Mouse (Mus musculus): ENCODE results near the gene Zfp108. TPM values are rescaled to one million over a fixed set of nuclear protein-coding genes. Genes with fewer than 3 reads are reported as not detected.

The Zfp108 gene
- polyA plus RNA-seq, 1 experiment from 2014 or later = 2.5 TPM

DNA sequence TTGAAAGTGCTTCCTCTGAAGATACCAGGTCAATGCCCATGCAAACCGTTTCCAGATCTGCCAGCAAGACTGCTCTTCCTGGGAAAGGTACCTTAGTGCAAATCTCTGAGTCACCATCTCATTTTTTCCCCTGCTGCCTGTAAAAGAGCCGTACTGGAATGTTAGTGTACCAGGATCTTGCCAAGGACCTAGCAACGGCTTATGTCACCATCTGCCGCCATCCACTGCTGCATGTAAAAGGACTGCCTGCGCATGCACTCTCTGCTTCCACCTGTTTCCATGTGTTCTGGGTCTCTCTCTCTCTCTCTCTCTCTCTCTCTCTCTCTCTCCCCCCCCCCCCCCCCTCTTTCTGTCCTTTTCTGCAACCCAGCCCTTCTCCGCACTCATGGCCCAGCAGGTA is 33.9 kb downstream of the Zfp108 start:
- H3K9ac ChIP-seq = no peak overlapping the region
- H3K27ac ChIP-seq = no peak overlapping the region
- H3K36me3 ChIP-seq (ENCODE audit: poor library complexity, severe bottlenecking) = peaks cover 70% of the 10 kb centered on the region
- H3K9me3 ChIP-seq (replicated peaks) = no peaks in the 10 kb centered on the region
- H3K27me3 ChIP-seq = no peaks in the 10 kb centered on the region
- no peak for ATAC-seq
- H3K4me3 ChIP-seq = no peak overlapping the region
- no peaks in the 10 kb centered on the region for H3K4me1 ChIP-seq
- 90% methylated on average over 6 of the region's 6 CpGs for WGBS
- H3K4me2 ChIP-seq = no peak overlapping the region

DNA sequence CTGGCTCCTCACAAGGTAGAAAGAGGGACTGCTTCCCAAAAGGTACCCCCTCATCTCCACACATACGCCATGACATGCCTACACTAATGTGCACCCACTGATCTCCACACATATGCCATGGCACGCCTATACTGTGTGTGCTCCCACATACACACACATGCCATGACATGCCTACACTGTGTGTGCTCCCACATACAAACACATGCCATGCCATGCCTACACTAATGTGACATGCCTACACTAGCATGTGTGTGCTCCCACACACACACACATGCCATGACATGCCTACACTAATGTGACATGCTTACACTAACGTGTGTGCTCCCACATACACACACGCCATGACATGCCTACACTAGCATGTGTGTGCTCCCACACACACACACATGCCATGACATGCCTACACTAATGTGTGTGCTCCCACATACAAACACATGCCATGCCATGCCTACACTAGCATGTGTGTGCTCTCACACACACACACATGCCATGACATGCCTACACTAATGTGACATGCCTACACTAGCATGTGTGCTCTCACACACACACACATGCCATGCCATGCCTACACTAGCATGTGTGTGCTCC is 35.6 kb downstream of the Zfp108 start:
- Histone ChIP-seq H3K9ac (no peak overlapping the region), H3K4me3 (no peak overlapping the region), H3K4me1 (no peaks in the 10 kb centered on the region), H3K27ac (no peak overlapping the region), H3K9me3 (replicated peaks) (no peaks in the 10 kb centered on the region), H3K4me2 (no peak overlapping the region), H3K27me3 (no peaks in the 10 kb centered on the region), H3K36me3 (ENCODE audit: poor library complexity, severe bottlenecking) (peaks cover 87% of the 10 kb centered on the region)
- ATAC-seq = no peak
- 92% methylated on average over 4 of the region's 4 CpGs for WGBS

DNA sequence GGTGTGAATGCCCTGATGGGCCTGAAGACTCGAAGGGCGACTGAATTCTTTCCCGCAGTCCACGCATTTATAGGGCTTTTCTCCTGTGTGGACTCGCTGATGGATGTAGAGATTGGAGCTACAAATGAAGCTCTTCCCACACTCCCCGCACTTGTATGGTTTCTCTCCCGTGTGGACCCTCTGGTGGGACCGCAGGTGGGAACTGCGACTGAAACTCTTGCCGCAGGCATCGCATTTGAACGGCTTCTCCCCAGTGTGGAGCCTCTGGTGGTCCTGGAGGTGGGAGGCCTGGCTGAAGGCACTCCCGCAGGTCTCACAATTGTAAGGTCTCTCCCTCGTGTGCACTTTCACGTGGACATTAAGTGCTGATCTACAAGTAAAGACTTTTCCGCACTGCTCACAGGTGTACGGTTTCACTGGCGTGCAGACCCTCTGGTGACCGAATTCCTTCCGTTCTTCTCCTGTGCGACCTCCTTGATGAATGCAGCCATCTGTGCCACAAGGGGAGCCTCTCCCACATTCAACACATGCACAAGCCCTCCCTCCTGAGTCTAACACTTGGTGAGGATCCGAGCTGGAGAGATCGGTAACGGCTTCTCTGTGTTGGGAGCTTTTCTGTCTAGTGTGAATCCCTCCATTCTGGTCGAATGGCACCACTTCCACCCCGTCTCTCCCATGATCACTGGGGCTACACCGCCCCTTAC is 36.9 kb downstream of the Zfp108 start:
- Histone ChIP-seq H3K27ac (no peak overlapping the region), H3K9me3 (replicated peaks) (no peaks in the 10 kb centered on the region), H3K4me2 (no peak overlapping the region), H3K4me1 (no peaks in the 10 kb centered on the region), H3K9ac (no peak overlapping the region), H3K27me3 (no peaks in the 10 kb centered on the region), H3K4me3 (no peak overlapping the region), H3K36me3 (ENCODE audit: poor library complexity, severe bottlenecking) (peaks cover 99% of the 10 kb centered on the region)
- no peak for ATAC-seq
- WGBS = 90% methylated on average over 27 of the region's 27 CpGs

DNA sequence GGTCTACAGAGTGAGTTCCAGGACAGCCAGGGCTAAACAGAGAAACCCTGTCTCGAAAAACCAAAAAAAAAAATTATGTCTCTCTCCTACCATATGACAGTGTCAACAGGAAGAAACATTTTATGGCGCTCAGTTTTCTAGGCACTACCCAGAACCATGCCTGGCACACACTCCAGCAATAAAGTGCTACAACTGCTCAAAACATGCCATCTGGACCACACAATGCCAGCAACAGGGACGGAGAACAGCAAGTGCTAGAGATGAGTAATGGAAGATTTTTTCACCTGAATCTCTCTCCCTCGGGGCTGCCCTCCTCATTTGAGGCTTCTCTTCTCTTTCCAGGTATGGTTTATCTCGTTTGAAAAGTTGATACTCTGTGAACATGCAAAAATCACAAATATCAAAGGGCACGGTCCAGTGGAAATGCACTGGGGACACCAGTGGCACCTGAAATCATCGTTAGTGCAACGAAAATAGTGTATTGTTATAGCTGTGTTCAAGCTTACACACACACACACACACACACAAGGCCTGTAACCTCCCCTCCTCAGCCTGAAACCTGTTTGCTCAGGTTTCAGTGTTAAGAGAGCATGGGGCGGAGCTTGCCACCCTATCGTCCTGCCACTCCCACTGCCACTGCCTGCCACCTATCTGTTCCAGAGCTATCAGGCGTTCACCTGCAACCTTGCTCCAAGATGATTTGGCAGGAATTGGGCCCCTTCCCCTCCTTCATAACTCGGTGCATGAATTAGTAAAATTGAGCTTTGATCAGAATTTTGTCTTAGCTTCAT is 38.7 kb downstream of the Zfp108 start:
- WGBS = 86% methylated on average over 12 of the region's 12 CpGs

DNA sequence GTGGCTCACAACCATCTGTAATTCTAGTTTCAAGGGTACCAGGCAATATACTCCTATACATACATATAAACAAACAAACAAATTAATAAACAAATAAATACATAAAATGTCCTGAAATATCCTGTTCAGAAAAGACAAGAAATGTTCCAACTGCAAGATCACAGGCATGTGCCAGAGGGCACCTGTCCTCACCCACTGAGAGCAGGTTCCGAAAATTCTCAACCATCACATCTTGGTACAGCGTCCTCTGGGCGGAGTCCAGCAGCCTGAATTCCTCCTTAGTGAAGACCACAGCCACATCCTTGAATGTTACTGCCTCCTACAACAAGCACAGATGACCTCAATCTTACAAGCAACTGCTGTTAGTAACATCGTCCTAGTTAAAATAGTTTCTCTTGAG is 40.2 kb downstream of the Zfp108 start:
- H3K27ac ChIP-seq = no peak overlapping the region
- 96% methylated on average over 4 of the region's 4 CpGs for WGBS
- H3K4me3 ChIP-seq = no peak overlapping the region
- H3K4me2 ChIP-seq = no peak overlapping the region
- H3K4me1 ChIP-seq = peaks cover 12% of the 10 kb centered on the region
- no peak overlapping the region for H3K9ac ChIP-seq
- peaks cover 76% of the 10 kb centered on the region for H3K36me3 ChIP-seq (ENCODE audit: poor library complexity, severe bottlenecking)
- no peaks in the 10 kb centered on the region for H3K27me3 ChIP-seq
- no peaks in the 10 kb centered on the region for H3K9me3 ChIP-seq (replicated peaks)
- no peak for ATAC-seq

More for the DNA sequence above, 38.7 kb downstream of the Zfp108 start:
- Histone ChIP-seq H3K9me3 (replicated peaks) (no peaks in the 10 kb centered on the region), H3K4me1 (peaks cover 10% of the 10 kb centered on the region), H3K36me3 (ENCODE audit: poor library complexity, severe bottlenecking) (peaks cover 90% of the 10 kb centered on the region), H3K27ac (no peak overlapping the region), H3K9ac (no peak overlapping the region), H3K4me2 (no peak overlapping the region), H3K4me3 (no peak overlapping the region), H3K27me3 (no peaks in the 10 kb centered on the region)
- ATAC-seq = no peak

DNA sequence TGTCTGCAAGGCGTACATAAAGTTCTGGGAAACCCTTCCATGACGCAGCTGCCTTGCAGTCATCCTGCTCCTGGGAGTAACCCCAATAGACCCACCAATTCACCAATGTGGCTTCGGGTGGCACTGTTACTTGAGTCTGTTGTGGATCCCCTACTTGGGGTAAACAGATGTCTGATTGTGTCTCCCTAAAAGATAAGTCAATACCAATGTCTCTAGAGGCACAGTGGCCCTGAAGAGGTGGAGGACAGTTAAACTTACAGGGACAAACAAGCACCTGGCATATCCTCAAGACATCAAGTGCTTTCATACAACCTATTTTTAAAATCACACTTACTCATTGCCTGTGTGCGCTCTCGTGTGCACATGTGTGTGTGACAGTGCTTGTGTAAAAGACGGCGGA is 40.8 kb downstream of the Zfp108 start:
- no peak overlapping the region for H3K4me2 ChIP-seq
- H3K9me3 ChIP-seq (replicated peaks) = no peaks in the 10 kb centered on the region
- no peaks in the 10 kb centered on the region for H3K27me3 ChIP-seq
- ATAC-seq = no peak
- no peak overlapping the region for H3K27ac ChIP-seq
- peaks cover 15% of the 10 kb centered on the region for H3K4me1 ChIP-seq
- WGBS = 96% methylated on average over 7 of the region's 7 CpGs
- no peak overlapping the region for H3K4me3 ChIP-seq
- peaks cover 70% of the 10 kb centered on the region for H3K36me3 ChIP-seq (ENCODE audit: poor library complexity, severe bottlenecking)
- no peak overlapping the region for H3K9ac ChIP-seq

DNA sequence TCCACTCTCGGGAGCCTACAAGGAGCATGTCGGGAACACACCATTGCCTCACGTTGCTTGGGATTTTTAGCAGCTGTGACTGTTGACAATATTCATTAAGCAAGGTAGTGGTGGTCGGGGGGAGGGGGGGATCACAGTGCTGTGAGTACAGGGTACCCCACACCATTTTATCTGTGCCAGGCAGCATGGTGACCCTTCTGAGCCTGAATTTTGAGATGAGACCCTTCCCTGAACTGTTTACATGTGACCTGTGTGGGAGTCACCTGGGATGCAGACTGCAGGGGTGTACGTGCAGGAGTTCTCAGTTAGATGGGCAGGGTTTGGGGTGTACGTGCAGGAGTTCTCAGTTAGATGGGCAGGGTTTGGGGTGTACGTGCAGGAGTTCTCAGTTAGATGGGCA is 41.8 kb downstream of the Zfp108 start:
- no peaks in the 10 kb centered on the region for H3K9me3 ChIP-seq (replicated peaks)
- H3K4me3 ChIP-seq = no peak overlapping the region
- H3K27me3 ChIP-seq = no peaks in the 10 kb centered on the region
- no peak overlapping the region for H3K27ac ChIP-seq
- H3K36me3 ChIP-seq (ENCODE audit: poor library complexity, severe bottlenecking) = peaks cover 60% of the 10 kb centered on the region
- no peak for ATAC-seq
- H3K4me2 ChIP-seq = no peak overlapping the region
- WGBS = 94% methylated on average over 7 of the region's 7 CpGs
- H3K4me1 ChIP-seq = peaks cover 22% of the 10 kb centered on the region
- H3K9ac ChIP-seq = no peak overlapping the region

DNA sequence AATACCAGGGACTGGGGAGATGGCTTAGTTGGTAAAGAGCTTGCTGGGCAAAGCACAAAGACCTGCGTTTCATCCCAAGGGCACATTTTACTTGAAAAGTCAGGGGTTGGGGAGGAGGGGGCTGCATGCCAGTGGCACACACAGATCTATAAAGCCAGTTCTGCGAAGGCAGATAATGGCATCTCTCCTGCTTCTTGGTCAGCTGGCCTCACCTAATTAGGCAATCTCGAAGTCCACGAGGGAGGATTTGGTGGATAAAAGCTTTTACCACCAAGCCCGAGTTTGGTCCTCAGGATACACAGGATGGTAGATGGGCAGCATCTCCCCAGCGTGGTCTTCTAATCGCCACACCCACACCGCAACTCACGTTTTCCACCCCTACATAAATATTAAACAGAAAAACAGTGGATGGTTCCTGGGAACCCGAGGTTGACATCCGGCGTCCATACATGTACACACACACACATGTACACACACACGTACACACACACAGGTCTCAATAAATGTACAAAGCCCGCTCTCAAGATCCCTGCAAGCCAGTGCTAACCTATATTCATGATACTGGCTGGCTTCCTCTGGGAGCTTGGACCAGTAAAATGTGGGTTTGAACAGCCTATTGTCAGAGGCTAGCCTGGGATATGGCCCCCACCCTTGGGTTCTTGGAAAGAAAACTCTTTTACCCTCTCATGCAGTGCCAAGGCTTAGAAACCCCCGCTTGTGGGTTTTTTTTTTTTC is 42.9 kb downstream of the Zfp108 start:
- H3K9me3 ChIP-seq (replicated peaks) = no peaks in the 10 kb centered on the region
- H3K4me1 ChIP-seq = peaks cover 22% of the 10 kb centered on the region
- 93% methylated on average over 15 of the region's 15 CpGs for WGBS
- H3K36me3 ChIP-seq (ENCODE audit: poor library complexity, severe bottlenecking) = peaks cover 59% of the 10 kb centered on the region
- no peak overlapping the region for H3K9ac ChIP-seq
- peak overlapping the region; percentile 69 for H3K4me3 ChIP-seq
- H3K27me3 ChIP-seq = no peaks in the 10 kb centered on the region
- ATAC-seq = no peak
- peak overlapping the region; percentile 88 for H3K4me2 ChIP-seq
- H3K27ac ChIP-seq = no peak overlapping the region

DNA sequence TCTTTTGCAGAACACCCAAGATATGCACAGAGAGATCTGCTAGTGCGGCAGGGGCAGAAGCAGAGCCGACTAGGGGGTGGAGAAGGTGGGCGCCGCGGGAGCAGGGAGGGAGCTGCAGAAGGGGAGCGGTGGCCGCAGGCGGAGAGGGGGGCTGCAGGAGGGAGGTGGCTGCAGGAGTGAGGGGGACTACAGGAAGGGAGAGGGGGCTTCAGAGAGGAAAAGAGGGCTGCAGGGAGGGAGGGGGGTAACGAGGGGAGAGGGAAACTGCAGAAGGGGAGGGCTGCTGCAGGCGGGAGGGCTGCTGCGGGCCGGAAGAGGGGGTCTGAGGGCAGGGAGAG is 44.0 kb downstream of the Zfp108 start:
- Histone ChIP-seq H3K9ac (peak overlapping the region; percentile 86), H3K4me1 (peaks cover 22% of the 10 kb centered on the region), H3K36me3 (ENCODE audit: poor library complexity, severe bottlenecking) (peaks cover 59% of the 10 kb centered on the region), H3K27ac (peak overlapping the region; percentile 93), H3K4me2 (peak overlapping the region; percentile 88), H3K9me3 (replicated peaks) (no peaks in the 10 kb centered on the region), H3K4me3 (peak overlapping the region; percentile 69), H3K27me3 (no peaks in the 10 kb centered on the region)
- peak; percentile 10; the same call in 1 of the 2 replicates for ATAC-seq
- WGBS = 3% methylated on average over 12 of the region's 12 CpGs

DNA sequence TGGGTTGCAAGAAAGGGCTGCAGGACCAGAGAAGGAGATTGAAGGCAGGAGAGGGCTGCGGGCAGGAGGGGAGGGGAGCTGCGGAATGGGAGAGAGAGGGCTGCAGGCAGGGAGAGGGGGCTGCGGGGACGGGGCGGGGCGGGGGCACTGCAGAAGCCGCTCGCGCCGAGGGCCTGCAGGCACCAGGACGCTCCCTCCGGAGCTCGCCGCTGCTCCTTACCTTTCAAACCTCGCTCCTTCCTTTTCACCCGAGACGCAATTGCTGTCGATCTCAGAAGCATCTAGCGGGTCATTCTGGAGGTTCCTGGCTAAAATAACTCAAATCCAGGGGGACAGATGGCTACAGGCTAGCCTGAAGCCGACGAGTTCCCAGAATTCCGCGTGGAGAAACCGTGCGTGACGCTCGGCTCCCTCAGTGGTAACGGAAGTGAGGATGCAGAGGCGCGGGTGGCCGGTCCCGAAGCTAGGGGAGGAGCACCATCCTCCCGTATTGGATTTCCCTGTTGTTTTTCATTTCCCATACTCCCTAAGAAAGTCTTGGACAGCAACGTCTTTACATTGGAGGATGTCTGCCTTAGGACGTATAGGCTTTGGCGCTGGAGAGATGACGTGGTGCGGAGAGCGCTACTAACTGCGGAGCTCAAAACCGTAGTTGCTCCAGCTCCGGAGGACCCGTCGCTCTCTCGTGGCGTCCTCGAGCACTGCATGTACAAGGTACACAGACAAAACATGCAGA is 44.5 kb downstream of the Zfp108 start:
- H3K36me3 ChIP-seq (ENCODE audit: poor library complexity, severe bottlenecking) = peaks cover 58% of the 10 kb centered on the region
- H3K4me3 ChIP-seq = peak overlapping the region; percentile 69
- peak overlapping the region; percentile 86 for H3K9ac ChIP-seq
- peaks cover 22% of the 10 kb centered on the region for H3K4me1 ChIP-seq
- H3K4me2 ChIP-seq = peak overlapping the region; percentile 88
- peak; percentile 94 for ATAC-seq
- no peaks in the 10 kb centered on the region for H3K27me3 ChIP-seq
- H3K27ac ChIP-seq = peak overlapping the region; percentile 93
- H3K9me3 ChIP-seq (replicated peaks) = no peaks in the 10 kb centered on the region
- WGBS = under 1% methylated on average over 40 of the region's 47 CpGs

DNA sequence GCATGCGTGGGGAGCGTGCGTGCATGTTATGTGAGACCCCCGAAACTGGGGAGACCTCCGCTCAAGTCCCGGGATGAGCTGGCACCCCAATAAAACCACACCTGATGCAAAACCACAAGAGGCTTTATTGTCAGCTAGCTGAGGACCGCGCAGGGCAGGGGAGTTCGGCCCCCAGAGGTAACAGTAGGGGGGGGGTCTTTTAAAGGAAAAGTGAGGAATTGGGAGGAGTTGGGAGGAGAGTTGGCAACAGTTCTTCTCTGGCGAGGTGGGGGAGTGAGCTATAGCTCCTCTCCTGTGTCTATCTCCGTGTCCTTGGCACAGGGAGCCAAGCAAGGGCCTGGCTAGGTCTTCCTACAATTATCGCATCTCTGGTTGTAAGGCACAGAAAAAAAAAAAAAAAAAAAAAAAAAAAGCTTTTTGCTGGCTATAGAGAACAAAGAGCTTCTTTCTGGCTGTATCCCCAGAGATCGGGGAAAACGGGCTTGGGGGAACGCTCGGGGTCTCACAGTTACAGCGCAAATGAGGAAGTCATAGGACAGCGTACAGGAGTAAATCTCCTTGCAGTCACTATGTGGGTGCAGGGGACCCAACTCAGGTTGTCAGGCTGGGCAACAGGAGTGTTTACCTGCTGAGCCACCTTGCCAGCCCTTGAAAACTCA is 45.4 kb downstream of the Zfp108 start:
- Histone ChIP-seq H3K36me3 (ENCODE audit: poor library complexity, severe bottlenecking) (peaks cover 56% of the 10 kb centered on the region), H3K9ac (peak overlapping the region; percentile 86), H3K27ac (peak overlapping the region; percentile 93), H3K4me2 (peak overlapping the region; percentile 88), H3K27me3 (no peaks in the 10 kb centered on the region), H3K4me1 (peaks cover 22% of the 10 kb centered on the region), H3K4me3 (peak overlapping the region; percentile 69), H3K9me3 (replicated peaks) (no peaks in the 10 kb centered on the region)
- ATAC-seq = peak; percentile 57
- under 1% methylated on average over 18 of the region's 18 CpGs for WGBS

Data from forebrain, embryonic 13.5 days (tissue).